Mouse (Mus musculus) gastrocnemius, adult 8-10 months (tissue): ENCODE measurements around the gene Cntn2. TPM values are rescaled to one million over a fixed set of nuclear protein-coding genes. Genes with fewer than 3 reads are reported as not detected.

Experiments
- total RNA-seq, 4 experiments: library from RNA; stranded (reverse); gene quantifications; 2 replicates each; pipeline ENCODE4 v1.2.4; 2022

Gene Cntn2
- total RNA-seq, 4 experiments from 2014 or later, result not detected

Other genes starting within 250 kb of the Cntn2 start
- gene Klhdc8a, start 244.6 kb downstream of the Cntn2 start, total RNA-seq, result under 1 TPM; 0.07 to 0.32 (median 0.17) TPM
- under 1 TPM; 0.45 to 0.94 (median 0.52) TPM for gene Nuak2, start 227.1 kb downstream of the Cntn2 start, total RNA-seq
- gene Tmcc2, start 152.0 kb downstream of the Cntn2 start, total RNA-seq, result 10 to 100 TPM; 38.8 to 60.0 (median 49.4) TPM
- gene Dstyk, start 125.7 kb downstream of the Cntn2 start, total RNA-seq, result 10 to 100 TPM in 1 of 4 experiments, 1 to 10 TPM in 3; 7.7 to 11.2 (median 8.5) TPM
- 10 to 100 TPM; 17.6 to 21.6 (median 19.1) TPM for gene Rbbp5, start 65.9 kb downstream of the Cntn2 start, total RNA-seq
- 1 to 10 TPM; 1.2 to 1.9 (median 1.3) TPM for gene Tmem81, start 37.0 kb downstream of the Cntn2 start, total RNA-seq
- under 1 TPM; 0.10 to 0.72 (median 0.22) TPM for gene Nfasc, start 198.5 kb upstream of the Cntn2 start, total RNA-seq